Mouse (Mus musculus) olfactory bulb, adult 2 months (tissue): Measurements from ENCODE around the gene Col27a1. TPM values are rescaled to one million over a fixed set of nuclear protein-coding genes. Genes with fewer than 3 reads are reported as not detected.
A peak's percentile ranks its signal among the peaks of the same experiment; 100 is the strongest.

ENCODE experiments used
- H3K27ac ChIP-seq: fragments of 200-500 bp; 2 replicates; pipeline ENCODE4 v1.5.1; 2012; ENCODE audit warnings: low read depth, low read length; ENCODE audit not compliant: insufficient read depth
- H3K4me1 ChIP-seq: fragments of 200-500 bp; 2 replicates; pipeline ENCODE4 v1.6.1; 2012; ENCODE audit warnings: low read length; ENCODE audit not compliant: control insufficient read depth, insufficient read depth
- H3K4me3 ChIP-seq: fragments of 200-500 bp; 2 replicates; pipeline ENCODE4 v1.5.1; 2012; ENCODE audit warnings: mild to moderate bottlenecking, low read depth, low read length, moderate library complexity; ENCODE audit not compliant: insufficient read depth
- CTCF ChIP-seq: fragments of 200-500 bp; IDR thresholded peaks from 2 replicates; pipeline ENCODE4 v1.5.1; 2012; ENCODE audit warnings: low read depth, mild to moderate bottlenecking, low read length, moderate library complexity; ENCODE audit not compliant: insufficient read depth
- POLR2A ChIP-seq: fragments of 200-500 bp; IDR thresholded peaks from 2 replicates; pipeline ENCODE4 v1.6.1; 2012; ENCODE audit warnings: mild to moderate bottlenecking, low read depth, low read length, moderate library complexity; ENCODE audit not compliant: insufficient read depth
- WGBS: fragments of 180-500 bp; shearing (Covaris S2); methylation state at CpG from one replicate; pipeline ENCODE4 v1.1.7; 2018; 5-methylcytosine and 5-hydroxymethylcytosine counted together
- polyA plus RNA-seq: library from polyadenylated mRNA; stranded (reverse); fragments of >200 nt; gene quantifications from 2 replicates; pipeline ENCODE4 v1.2.4, GENCODE M21; 2012; ENCODE audit warnings: low replicate concordance; ENCODE audit not compliant: missing spikeins, insufficient read depth, insufficient read length

Gene Col27a1
- polyA plus RNA-seq, 1 experiment: not detected

DNA sequence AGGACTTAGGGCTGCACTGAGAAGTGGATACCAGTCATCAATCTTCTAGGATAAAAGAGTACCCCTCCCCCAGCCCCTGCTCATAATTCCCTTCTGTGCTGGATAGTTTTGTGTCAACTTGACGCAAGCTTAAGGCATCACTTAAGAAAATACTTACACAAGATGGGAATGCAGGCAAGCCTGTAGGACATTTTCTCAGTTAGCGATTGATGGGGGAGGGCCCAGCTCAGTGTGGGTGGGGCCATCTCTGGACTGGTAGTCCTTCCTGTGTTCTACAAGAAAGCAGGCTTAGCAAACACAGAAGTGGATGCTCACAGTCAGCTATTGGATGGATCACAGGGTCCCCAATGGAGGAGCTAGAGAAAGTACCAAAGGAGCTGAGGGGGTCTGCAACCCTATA is 19.4 kb upstream of the Col27a1 start:
- H3K4me1 ChIP-seq: peaks cover 7% of the 10 kb centered on the region
- H3K27ac ChIP-seq: no peak overlapping the region
- no peak overlapping the region for H3K4me3 ChIP-seq
- TF ChIP-seq CTCF (no peak), POLR2A (no peak)
- 95% methylated on average over 2 of the region's 2 CpGs for WGBS

DNA sequence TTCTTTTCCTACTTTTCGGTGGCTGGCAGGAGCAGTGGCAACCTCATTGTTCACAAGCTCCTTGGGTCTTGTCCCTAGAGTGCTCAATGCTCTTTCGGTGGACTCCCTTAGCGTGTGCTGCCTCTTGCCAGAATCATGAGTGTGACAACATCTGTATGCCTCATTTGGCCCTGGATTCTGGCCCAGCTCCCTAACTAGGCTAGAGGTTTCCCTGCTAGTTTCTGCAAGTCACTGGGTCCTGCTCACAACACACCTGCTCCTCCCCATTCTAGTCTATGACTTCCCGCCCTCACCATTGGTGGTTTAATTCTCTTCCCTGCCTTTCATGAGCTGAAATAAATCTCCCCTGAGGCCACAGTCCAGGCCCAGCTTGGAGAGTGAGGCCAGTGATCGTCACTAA is 14.4 kb upstream of the Col27a1 start:
- no peak overlapping the region for H3K4me3 ChIP-seq
- no peak overlapping the region for H3K27ac ChIP-seq
- no peaks in the 10 kb centered on the region for H3K4me1 ChIP-seq
- WGBS: 86% methylated on average over 5 of the region's 5 CpGs
- TF ChIP-seq CTCF (no peak), POLR2A (no peak)

DNA sequence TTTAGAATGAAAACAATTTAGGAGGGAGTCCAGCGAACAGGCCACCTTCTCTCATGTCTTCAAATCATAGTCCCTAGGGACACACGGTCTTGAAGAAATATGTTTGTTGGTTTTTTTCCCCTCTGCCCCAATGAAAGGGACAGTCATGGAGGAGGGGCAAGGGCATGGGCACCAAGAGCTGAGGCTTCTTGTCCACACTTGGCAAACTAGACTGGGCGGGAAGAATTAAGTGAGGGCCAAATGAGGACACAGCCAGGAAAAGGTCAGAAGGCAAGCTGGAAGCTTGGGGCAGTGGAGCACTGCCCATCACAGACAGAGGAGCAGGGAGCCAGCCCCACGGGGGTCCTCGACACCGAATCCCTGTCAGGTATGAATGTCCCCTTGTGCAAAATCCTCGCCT is 9.9 kb upstream of the Col27a1 start:
- Histone ChIP-seq H3K4me1 (no peaks in the 10 kb centered on the region), H3K4me3 (no peak overlapping the region), H3K27ac (no peak overlapping the region)
- 91% methylated on average over 7 of the region's 7 CpGs for WGBS
- TF ChIP-seq POLR2A (no peak), CTCF (no peak)

DNA sequence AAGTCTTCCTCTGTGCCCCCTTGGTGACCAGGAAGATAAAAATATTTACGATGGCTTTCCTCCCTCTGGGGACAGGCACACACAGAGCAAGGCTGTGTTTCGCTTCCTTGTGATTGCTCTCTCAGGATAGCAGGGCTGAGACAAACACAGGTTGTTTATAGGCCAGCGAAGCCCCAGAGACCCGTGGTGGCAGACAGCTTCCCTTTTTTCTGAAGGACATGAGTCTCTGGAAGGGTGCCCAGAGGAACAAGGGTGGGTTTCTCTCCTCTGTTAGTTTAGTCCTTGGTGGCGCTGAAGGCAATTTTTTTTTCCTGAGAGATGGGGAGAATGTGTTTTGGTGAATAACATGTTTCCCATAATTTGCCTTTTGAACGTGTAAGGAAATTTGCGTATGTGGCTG is 8.2 kb upstream of the Col27a1 start:
- Histone ChIP-seq H3K4me3 (no peak overlapping the region), H3K4me1 (no peaks in the 10 kb centered on the region), H3K27ac (no peak overlapping the region)
- no peak for TF ChIP-seq POLR2A
- WGBS: 71% methylated on average over 7 of the region's 7 CpGs

DNA sequence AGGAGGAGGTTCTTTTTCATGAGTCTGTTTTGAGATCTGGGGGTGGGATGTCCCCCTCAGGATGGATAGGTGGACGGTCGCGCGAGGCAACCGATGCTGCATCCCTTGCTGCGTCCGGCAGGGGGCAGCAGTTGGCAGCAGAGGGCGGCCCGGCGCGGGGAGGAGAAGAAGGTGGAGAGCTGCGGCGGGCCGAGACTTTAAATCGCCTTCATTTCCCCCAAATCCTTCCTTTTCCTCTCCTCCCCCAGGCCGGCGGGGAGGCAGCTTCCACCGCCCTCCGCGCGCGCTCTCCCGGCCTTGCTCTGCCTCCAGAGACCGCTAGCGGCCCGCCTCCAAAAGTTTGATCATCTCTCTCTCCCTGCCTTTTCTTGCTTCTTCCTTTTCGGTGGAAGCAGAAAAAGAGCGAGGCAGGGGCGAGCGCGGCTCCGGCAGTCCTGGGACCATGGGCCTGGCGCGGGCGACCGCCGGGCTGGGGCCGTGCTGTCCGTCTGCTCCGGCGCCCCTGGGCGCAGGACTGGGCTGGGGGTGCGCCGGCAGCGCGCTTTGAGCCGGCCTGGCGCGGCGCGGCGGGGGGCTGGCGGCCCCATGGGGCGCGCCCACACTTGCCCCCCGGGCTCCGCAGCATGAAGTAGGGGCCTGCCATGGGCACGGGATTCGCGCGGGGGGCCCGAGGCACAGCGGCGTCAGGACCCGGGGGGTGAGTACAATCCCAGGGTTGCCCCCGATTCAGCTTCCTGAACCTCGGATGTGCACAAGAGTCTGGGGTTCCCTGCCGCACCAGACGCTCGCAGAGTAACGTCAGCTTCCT is 1.6 kb downstream of the Col27a1 start:
- TF ChIP-seq POLR2A (no peak), CTCF (peak; percentile 97)
- peaks cover 32% of the 10 kb centered on the region for H3K4me1 ChIP-seq
- H3K27ac ChIP-seq: no peak overlapping the region

DNA sequence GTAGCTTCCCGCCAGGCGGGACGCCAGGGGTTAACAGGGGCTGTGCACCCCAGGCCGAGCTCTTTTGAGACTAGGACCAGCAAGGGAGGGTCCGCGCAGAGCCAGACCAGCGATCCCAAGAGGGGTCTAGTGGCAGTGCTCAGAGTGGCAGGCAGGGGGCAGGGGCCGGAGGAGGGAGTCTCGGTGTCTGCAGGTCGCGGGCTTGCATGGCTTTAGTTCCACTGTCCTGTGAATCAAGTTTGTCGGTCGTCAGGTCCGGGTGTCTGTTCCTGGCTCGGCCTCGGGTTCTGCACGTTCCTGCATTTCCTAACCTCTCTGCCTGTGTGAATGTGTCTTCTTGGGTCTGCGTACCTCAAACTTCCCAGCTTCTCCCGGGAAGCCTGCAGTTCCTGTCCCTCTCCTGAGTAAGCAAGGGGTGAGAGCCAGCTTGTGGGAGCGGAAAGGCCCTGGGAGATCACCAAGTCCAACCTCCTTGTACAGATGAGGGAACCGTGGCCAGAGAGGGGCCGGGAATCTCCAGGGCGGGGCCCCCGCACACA is 2.3 kb downstream of the Col27a1 start:
- Histone ChIP-seq H3K4me1 (peaks cover 32% of the 10 kb centered on the region), H3K27ac (no peak overlapping the region), H3K4me3 (peak overlapping the region; percentile 61)
- WGBS: 4% methylated on average over 24 of the region's 24 CpGs
- TF ChIP-seq POLR2A (0 out of 2 replicates have a peak, but pooled peaks have one; percentile 26), CTCF (peak; percentile 50; the same call in 1 of the 2 replicates)

More for the DNA sequence above, 1.6 kb downstream of the Col27a1 start:
- peak overlapping the region; percentile 61 for H3K4me3 ChIP-seq
- under 1% methylated on average over 71 of the region's 71 CpGs for WGBS

DNA sequence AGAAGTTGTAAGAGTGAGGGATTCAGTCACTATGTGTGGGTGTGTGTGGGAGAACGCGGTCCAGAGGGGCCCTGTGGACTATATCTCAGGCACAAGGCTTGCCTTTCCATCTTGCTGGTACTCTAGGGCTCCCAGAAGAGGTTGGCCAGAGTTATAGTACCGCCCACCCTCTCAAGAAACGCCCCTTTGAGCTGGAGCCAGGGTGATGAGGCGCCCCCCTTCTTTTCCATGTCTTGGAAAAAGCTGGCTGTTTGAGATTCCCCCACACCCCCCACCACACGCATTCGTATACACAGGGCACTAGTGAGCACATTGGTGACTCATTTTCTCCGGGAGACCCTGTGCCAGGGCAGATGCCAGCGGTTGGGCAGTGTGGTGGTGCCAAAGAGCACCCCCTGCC is 2.8 kb downstream of the Col27a1 start:
- H3K27ac ChIP-seq: no peak overlapping the region
- WGBS: 29% methylated on average over 9 of the region's 9 CpGs
- H3K4me3 ChIP-seq: peak overlapping the region; percentile 61; the same call in 1 of the 2 replicates
- peaks cover 35% of the 10 kb centered on the region for H3K4me1 ChIP-seq
- TF ChIP-seq CTCF (no peak), POLR2A (no peak)

DNA sequence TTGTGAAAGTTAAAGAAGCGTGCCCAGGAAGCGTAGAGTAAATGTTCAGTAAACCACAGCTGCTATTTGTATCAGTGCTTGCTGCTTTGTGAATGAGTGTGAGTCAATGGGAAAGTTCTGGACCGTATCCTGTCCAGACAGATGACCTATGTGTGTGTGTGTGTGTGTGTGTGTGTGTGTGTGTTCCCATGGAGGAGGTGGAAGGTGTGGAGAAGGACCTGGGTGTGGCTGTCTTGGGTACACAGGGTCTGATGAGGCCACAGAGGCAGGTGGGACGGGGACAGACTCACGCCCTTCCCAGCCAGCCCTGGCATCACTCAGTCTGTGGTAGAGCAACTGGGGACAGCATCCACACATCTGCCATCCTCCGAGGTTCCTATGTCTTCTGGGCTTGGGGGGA is 3.7 kb downstream of the Col27a1 start:
- WGBS: 94% methylated on average over 6 of the region's 6 CpGs
- H3K4me3 ChIP-seq: no peak overlapping the region
- no peak for TF ChIP-seq CTCF
- TF ChIP-seq POLR2A: no peak
- H3K4me1 ChIP-seq: peaks cover 43% of the 10 kb centered on the region
- H3K27ac ChIP-seq: no peak overlapping the region

DNA sequence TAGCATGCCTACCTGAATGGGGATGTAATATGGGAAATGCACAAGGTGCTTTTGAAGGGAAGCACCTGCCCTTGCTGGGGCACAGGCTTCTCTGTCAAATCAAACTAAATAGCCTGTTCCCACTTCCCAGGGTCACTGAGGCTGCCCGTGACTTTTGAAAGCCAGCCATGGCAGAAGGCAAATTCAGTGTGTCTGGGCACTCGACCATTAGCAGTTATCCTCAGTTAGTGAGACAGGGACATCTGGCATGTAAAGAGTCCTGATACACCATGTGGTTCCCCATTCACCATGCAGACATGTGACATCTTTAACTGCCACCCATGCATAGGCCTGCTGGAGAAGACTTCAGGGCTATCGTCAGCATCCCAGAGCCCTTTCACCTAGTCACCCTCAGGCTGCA is 5.3 kb downstream of the Col27a1 start:
- Histone ChIP-seq H3K4me3 (no peak overlapping the region), H3K27ac (no peak overlapping the region), H3K4me1 (peaks cover 38% of the 10 kb centered on the region)
- 90% methylated on average over 3 of the region's 3 CpGs for WGBS
- TF ChIP-seq CTCF (no peak), POLR2A (no peak)
